Mouse (Mus musculus) ES-E14 (cell line): ENCODE results near the gene Magi2.

Source experiments
- CHD2 ChIP-seq: IDR thresholded peaks from 2 replicates; pipeline ENCODE4 v1.6.1; 2014; ENCODE audit warnings: mild to moderate bottlenecking, low read depth, low read length, inconsistent platforms
- HCFC1 ChIP-seq: IDR thresholded peaks from 2 replicates; pipeline ENCODE4 v1.6.1; 2012; ENCODE audit warnings: low read length, inconsistent platforms, borderline replicate concordance; ENCODE audit not compliant: insufficient read depth
- MAFK ChIP-seq: IDR thresholded peaks from 2 replicates; pipeline ENCODE4 v1.6.1; 2014; ENCODE audit warnings: mild to moderate bottlenecking, low read depth, low read length, inconsistent platforms; ENCODE audit not compliant: insufficient read depth
- ZC3H11A ChIP-seq: IDR thresholded peaks from 2 replicates; pipeline ENCODE4 v1.6.1; 2012; ENCODE audit warnings: low read depth, mild to moderate bottlenecking, inconsistent platforms, low read length, borderline replicate concordance
- ZNF384 ChIP-seq: IDR thresholded peaks from 2 replicates; pipeline ENCODE4 v1.6.1; 2012; ENCODE audit warnings: low read depth, low read length, inconsistent platforms

DNA sequence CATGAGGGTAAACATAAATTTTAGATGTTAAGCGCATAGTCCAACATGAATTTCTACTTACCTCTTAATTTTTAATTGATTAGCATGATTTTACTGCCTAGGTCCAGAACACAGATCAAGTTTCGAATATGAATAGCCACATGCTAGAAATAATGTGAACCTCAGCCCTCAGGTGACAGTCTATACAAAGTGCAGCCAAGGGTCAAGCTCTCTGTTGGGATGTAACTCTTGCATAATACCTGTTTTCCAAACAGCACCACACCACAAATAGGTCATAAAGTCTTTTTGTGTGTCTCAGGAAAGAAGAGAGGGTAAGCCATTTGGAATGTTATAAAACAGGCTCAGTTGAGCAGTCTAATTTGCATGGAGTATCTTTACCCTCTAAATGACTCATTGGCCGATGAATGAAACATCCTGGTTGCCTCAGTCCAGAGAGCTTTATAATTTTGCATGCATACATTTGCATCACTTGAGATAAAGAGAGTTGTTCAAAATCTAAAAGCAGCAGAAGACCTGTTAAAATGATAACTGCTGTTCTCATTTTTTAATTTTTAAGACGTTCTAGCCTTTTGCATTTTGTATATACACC lies 246.1 kb downstream of the Magi2 start:
- no peak for TF ChIP-seq HCFC1
- no peak for TF ChIP-seq MAFK
- no peak for TF ChIP-seq ZC3H11A
- TF ChIP-seq ZNF384, result no peak
- TF ChIP-seq CHD2, result no peak
